Mouse (Mus musculus) spleen, postnatal 10 days (tissue): ENCODE measurements around the gene Lrrc31.

Source experiments
- DNase-seq, 2 experiments: peaks; one replicate each; pipeline ENCODE4 v3.0.0; 2021 to 2022; ENCODE audit warnings: low spot score in 2 of 2

The Lrrc31 gene

DNA sequence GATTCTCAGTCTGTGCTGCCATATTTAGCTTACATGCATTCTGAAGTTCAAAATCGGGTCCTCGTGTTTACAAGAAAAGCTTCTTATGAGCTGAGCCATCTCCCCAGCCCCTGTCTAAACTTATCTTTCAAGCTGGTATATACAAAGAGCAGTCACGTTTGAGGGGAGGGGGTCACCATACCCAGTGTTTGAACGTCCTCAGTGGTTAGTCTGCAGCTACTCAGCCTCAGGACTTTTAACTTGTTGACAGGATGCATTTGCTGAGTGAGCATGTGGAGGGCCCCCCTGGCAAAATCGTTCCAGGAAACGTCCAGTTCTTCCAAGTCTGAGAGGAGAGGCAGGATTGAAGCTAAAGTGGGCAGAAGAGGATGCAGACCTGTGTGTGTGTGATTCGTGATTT lies 8.7 kb downstream of the Lrrc31 start:
- no peak for DNase-seq

- DNase-seq, result no peak
Measured at GRCm38 (mm10) chr3:30687216-30687615, 12.4 kb downstream of the Lrrc31 start.

GRCm38 (mm10) chr3:30683190-30683589 lies 16.5 kb downstream of the Lrrc31 start:
- no peak for DNase-seq

DNA sequence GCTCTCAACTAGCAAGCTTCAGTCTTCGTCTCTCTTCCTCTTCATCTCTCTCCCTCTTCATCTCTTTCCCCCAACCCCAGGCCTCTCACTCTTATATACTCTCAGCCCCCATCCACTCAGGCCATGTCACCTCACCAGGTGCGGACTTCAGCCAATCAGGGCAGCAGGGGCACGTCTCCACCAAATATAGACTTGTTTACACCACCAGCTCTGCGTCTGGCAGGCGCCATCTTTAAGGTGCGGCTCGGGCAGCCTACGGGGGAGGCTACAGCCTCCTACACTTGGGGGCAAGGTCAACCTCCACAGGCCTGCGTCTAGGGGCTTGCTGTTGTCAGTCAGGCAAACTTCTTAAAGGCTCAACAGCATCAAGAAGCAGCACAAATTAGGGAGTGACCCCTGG lies 41.2 kb downstream of the Lrrc31 start:
- DNase-seq, result no peak

- DNase-seq, result no peak
Measured at GRCm38 (mm10) chr3:30655937-30656336, 43.7 kb downstream of the Lrrc31 start.

DNA sequence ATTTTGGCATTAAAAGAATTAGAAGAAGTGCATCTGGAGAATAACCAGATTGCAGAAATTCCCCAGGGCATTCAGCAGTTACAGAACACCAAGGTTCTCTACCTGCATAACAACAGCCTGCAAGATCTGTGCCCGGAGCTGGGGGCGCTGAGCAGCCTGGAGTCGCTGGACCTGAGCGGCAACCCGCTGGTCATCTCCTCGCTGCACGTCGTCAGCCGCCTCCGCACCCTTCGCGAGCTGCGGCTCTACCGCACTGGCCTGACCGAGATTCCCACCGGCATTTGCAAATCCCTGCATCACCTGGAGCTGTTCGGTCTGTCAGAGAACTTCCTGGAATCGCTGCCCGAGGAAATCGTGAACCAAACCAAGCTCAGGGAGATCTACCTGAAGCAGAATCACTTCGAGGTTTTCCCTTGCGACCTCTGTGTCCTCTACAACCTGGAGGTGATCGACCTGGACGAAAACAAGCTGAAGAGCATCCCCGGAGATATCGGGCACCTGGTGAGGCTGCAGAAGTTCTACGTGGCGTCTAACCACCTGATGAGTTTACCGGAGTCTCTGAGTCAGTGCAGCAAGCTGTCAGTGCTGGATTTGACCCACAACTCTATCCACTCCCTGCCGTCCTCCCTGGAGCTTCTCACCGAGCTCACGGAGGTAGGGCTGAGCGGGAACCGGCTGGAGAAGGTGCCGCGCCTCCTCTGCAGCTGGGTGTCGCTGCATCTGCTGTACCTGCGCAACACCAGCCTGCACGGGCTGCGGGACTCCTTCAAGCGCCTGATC lies 49.4 kb downstream of the Lrrc31 start:
- DNase-seq, result no peak

DNA sequence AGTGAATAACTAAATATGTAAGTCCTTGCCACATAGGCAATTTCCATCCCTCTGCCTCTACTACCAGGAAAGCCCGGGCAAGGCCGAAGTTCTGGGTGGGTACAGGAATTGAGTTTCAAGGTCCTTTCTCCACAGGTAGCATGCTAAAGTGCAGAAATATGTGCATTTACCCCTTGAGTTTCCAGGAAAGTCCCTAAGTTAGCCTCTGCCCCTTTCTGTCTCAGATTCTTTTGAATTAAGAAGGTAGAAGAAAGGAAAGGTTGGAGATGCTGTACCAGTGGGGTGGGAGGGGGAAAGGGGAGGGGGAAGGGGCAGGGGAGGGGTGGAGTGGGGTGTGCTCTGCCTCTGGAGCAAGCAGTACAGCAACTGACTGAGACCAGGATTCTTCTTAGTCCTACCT lies 51.2 kb downstream of the Lrrc31 start:
- DNase-seq, result no peak

DNA sequence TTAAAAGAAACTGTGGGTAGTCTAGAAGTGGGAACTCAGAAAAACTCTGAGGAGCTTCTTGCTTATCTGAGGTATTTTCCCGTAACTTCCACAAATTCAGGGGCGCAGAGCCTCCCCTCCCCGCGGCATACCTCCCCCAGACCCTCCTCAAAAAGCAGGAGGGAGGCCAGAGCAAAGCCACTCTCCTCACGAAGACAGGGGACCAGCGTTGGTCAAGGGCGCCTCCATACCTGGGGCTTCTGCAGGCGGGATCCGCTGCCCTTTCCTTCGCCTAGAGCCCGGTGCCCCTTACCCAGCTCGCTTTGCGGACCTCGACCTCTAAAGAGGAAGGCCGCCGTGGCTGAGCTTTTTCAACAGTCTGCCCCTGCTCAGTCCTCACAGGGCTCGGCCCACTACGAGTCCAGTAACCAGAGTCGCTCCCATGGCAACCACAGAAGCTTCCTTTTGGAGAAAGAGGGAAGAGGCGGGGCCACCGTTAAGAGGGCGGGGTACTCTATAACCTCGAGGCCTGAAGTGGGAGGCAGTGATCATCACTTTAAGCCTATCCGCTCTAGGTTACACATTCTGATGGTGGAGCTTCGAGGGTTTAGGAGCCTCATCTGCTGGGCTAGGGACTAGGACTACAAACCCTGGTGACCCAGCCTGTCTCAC lies 52.1 kb downstream of the Lrrc31 start, which contains the start of gene Lrrc34:
Gene Lrrc34 (minus strand): TSS at position 430 of the 651 bp plus-strand sequence.
- peak in 1 of 2 experiments; percentile 42 for DNase-seq

- DNase-seq, result no peak
Measured at GRCm38 (mm10) chr3:30646761-30647160, 52.9 kb downstream of the Lrrc31 start.

- no peak for DNase-seq
Measured at GRCm38 (mm10) chr3:30644207-30644606, 55.4 kb downstream of the Lrrc31 start, which contains the start of gene Lrriq4. Gene Lrriq4 (plus strand): TSS chr3:30644507.

DNA sequence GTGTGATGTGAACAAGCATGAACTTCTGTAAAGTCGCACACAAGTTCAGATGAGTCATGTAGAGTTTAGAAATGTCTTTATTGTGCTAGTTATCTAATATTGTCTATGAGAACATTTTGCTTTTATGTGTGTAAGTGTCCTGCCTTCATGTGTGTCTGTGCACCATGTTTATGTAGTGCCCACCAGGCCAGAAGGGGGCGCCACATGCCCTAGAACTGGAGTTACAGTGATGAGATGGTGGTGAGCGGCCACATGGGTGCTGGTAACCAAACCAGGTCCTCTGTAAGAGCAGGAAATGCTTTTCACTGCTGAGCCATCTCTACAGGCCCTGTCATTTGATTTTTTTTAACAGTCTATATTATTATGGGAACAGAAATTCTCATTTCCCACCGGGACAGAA lies 64.0 kb downstream of the Lrrc31 start:
- DNase-seq, result peak in 1 of 2 experiments; percentile 28

DNA sequence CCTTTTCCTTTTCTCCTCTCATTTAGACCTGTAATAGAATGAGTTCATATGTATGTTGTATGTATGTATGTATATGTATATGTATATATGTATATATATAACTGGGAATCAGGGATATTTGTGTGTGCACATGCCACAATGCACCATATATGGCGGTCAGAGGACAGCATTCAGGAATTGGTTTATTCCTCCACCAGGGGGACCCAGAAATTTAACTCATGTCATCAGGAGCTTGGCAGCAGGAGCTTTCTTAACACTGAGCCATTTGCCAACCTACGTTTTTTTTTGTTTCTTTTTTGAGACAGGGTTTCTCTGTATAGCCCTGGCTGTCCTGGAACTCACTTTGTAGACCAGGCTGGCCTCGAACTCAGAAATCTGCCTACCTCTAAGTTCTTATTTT lies 66.0 kb downstream of the Lrrc31 start:
- no peak for DNase-seq
